Mouse (Mus musculus) stomach, embryonic 14.5 days (tissue): Measurements from ENCODE around the gene Entpd5. TPM values are rescaled to one million over a fixed set of nuclear protein-coding genes. Genes with fewer than 3 reads are reported as not detected.

Source experiments
- ATAC-seq: fragments of 200-750 bp; cut with Nextera tagmentation; 2 replicates; pipeline ENCODE4 v1.8.0; 2017; ENCODE audit warnings: low read depth, moderate TSS enrichment; ENCODE audit not compliant: insufficient number of reproducible peaks, insufficient read depth, low FRiP score
- H3K27ac ChIP-seq: fragments of 300-500 bp; sonication (generic); 2 replicates; pipeline ENCODE4 v1.5.1; 2014; ENCODE audit warnings: mild to moderate bottlenecking, low read length, moderate library complexity, mixed read lengths
- H3K27me3 ChIP-seq: fragments of 300-500 bp; sonication (generic); 2 replicates; pipeline ENCODE4 v1.6.1; 2014; ENCODE audit warnings: low read length, control low read depth, mixed read lengths; ENCODE audit not compliant: control insufficient read depth, insufficient read depth
- H3K36me3 ChIP-seq: fragments of 300-500 bp; sonication (generic); 2 replicates; pipeline ENCODE4 v1.6.1; 2014; ENCODE audit warnings: mild to moderate bottlenecking, control low read depth, low read length, moderate library complexity, mixed read lengths; ENCODE audit not compliant: control insufficient read depth, insufficient read depth
- H3K4me1 ChIP-seq: fragments of 300-500 bp; sonication (generic); 2 replicates; pipeline ENCODE4 v1.6.1; 2014; ENCODE audit warnings: low read length, control low read depth, mixed read lengths; ENCODE audit not compliant: control insufficient read depth, insufficient read depth
- H3K4me2 ChIP-seq: fragments of 300-500 bp; sonication (generic); replicated peaks from 2 replicates; pipeline ENCODE4 v1.6.1; 2014; ENCODE audit warnings: low read depth, low read length, control low read depth
- H3K4me3 ChIP-seq: fragments of 300-500 bp; sonication (generic); 2 replicates; pipeline ENCODE4 v1.5.1; 2014; ENCODE audit warnings: low read depth, low read length, control low read depth
- H3K9ac ChIP-seq: fragments of 300-500 bp; sonication (generic); replicated peaks from 2 replicates; pipeline ENCODE4 v1.6.1; 2014; ENCODE audit warnings: low read depth, mild to moderate bottlenecking, control low read depth, low read length, moderate library complexity, mixed read lengths
- H3K9me3 ChIP-seq: fragments of 300-500 bp; sonication (generic); 2 replicates; pipeline ENCODE4 v1.6.1; 2016; ENCODE audit warnings: low read depth, low read length, control low read depth; ENCODE audit not compliant: control insufficient read depth
- WGBS: fragments of 180-500 bp; shearing (Covaris S2); extraction: QIAGEN DNeasy Blood & Tissue Kit; methylation state at CpG from one replicate; pipeline ENCODE4 v1.1.7; 2014; 5-methylcytosine and 5-hydroxymethylcytosine counted together
- polyA plus RNA-seq: library from polyadenylated mRNA; unstranded; fragments of >200 nt; fragmentation: Nextera tagmentation; extraction: Ambion mirVana; gene quantifications from 2 replicates; pipeline ENCODE4 v1.2.1, GENCODE M21; 2014

Entpd5 gene
- polyA plus RNA-seq, 1 experiment from 2014 or later = 15.0 TPM

DNA sequence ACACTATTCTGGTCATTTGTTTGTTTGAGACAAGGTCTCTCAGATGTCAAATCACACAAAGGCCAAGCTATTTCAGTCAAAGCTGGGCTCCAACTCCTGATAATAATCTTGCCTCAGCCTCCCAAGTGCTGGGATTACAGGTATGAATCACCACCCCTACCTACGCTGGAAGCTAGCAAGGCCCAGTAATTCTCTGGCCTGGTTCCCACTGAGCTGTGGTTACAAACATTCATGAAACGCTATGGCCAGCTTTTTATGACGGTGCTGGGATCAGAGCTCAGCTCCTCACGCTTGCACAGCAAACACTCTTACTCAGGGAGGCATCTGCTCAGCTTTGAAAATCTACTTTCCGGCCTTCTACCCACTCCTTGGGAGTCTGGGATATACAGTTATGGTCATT, 15.0 kb downstream of the Entpd5 start:
- Histone ChIP-seq H3K9me3 (no peaks in the 10 kb centered on the region), H3K4me2 (no peak overlapping the region), H3K36me3 (no peaks in the 10 kb centered on the region), H3K27me3 (no peaks in the 10 kb centered on the region), H3K9ac (no peak overlapping the region), H3K4me3 (no peak overlapping the region), H3K27ac (no peak overlapping the region), H3K4me1 (no peaks in the 10 kb centered on the region)
- no peak for ATAC-seq
- WGBS = 85% methylated on average over 5 of the region's 5 CpGs

DNA sequence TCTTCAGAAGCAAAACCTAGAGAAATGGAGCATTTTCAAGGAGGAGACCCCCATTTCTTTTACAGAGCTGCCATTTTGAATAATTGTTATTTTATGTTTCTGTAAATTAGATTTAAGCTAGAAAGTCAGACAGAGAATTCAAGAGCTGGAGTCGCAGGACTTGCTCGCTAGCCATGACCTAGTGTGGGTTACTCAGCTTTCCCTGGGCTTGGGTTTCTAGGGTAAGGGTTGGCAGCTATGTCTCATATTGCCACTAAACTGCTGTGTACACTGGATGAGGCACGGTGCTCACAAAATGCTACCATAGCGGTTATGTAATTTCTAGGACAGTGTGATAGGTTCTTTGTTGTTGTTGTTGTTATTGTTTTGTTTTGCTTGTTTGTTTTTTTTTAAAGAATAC, 16.1 kb downstream of the Entpd5 start:
- Histone ChIP-seq H3K27ac (no peak overlapping the region), H3K9ac (no peak overlapping the region), H3K27me3 (no peaks in the 10 kb centered on the region), H3K4me1 (no peaks in the 10 kb centered on the region), H3K4me2 (no peak overlapping the region), H3K9me3 (no peaks in the 10 kb centered on the region), H3K36me3 (no peaks in the 10 kb centered on the region), H3K4me3 (no peak overlapping the region)
- 96% methylated on average over 4 of the region's 4 CpGs for WGBS
- no peak for ATAC-seq

GRCm38 (mm10) chr12:84390336-84390735, 18.5 kb downstream of the Entpd5 start:
- Histone ChIP-seq H3K4me3 (no peak overlapping the region), H3K9ac (no peak overlapping the region), H3K27ac (no peak overlapping the region), H3K36me3 (no peaks in the 10 kb centered on the region), H3K27me3 (no peaks in the 10 kb centered on the region), H3K4me1 (no peaks in the 10 kb centered on the region), H3K9me3 (no peaks in the 10 kb centered on the region), H3K4me2 (no peak overlapping the region)
- WGBS = 84% methylated on average over 6 of the region's 6 CpGs
- no peak for ATAC-seq

- H3K4me2 ChIP-seq = no peak overlapping the region
- H3K27me3 ChIP-seq = no peaks in the 10 kb centered on the region
- no peaks in the 10 kb centered on the region for H3K36me3 ChIP-seq
- H3K4me3 ChIP-seq = no peak overlapping the region
- no peaks in the 10 kb centered on the region for H3K4me1 ChIP-seq
- no peaks in the 10 kb centered on the region for H3K9me3 ChIP-seq
- H3K27ac ChIP-seq = no peak overlapping the region
- H3K9ac ChIP-seq = no peak overlapping the region
- WGBS = 68% methylated on average over 14 of the region's 14 CpGs
- ATAC-seq = no peak
Measured at GRCm38 (mm10) chr12:84388774-84389400, 19.9 kb downstream of the Entpd5 start.

- no peak for ATAC-seq
- Histone ChIP-seq H3K4me3 (no peak overlapping the region), H3K4me2 (no peak overlapping the region), H3K27me3 (no peaks in the 10 kb centered on the region), H3K9ac (no peak overlapping the region), H3K4me1 (no peaks in the 10 kb centered on the region), H3K36me3 (no peaks in the 10 kb centered on the region), H3K9me3 (no peaks in the 10 kb centered on the region), H3K27ac (no peak overlapping the region)
- 92% methylated on average over 8 of the region's 8 CpGs for WGBS
Measured at GRCm38 (mm10) chr12:84388097-84388496, 20.7 kb downstream of the Entpd5 start.

DNA sequence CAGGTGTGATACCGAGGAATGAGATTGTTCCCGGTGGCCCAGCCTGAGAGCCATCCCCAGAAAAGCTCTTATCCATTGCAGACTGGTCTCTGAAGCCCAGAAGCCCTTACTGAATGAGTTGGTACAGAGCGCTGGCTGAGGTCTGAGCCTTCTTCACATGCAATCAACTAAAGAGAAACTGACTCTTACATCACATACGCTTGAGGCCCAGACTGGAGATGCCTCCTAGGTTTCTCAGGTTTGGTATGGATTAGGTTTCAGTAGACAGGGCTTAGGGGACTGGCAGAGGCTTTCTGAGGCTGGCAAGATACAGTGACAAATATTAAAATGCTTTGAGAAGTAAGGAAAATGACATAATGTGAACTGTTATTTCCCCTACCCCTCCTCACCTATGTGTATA, 23.4 kb downstream of the Entpd5 start:
- H3K9me3 ChIP-seq = no peaks in the 10 kb centered on the region
- no peaks in the 10 kb centered on the region for H3K27me3 ChIP-seq
- peak overlapping the region; percentile 30; the same call in 1 of the 2 replicates for H3K27ac ChIP-seq
- no peak overlapping the region for H3K4me2 ChIP-seq
- H3K4me3 ChIP-seq = no peak overlapping the region
- H3K4me1 ChIP-seq = no peaks in the 10 kb centered on the region
- 89% methylated on average over 4 of the region's 4 CpGs for WGBS
- H3K36me3 ChIP-seq = no peaks in the 10 kb centered on the region
- H3K9ac ChIP-seq = no peak overlapping the region
- ATAC-seq = no peak

DNA sequence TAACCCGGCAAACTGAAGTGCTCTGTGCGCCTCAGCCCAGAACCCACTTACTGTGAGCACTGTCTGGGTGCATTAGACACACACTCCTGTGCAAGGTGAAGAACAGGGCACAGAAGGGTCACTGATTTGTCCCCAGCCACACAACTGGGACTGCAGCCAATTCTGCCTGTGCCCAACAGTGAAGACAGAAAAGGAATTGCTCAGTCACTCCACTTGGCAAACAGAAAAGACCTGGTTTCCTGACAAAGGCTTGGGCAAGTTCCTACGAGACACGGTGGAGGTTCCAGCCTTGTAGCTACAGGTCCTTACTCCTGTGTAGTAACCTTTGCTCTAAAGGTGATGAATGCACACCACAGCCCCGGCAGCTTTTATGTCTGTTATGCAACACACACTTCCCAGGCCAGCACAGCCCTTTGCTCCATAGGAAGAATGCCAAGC, 24.2 kb downstream of the Entpd5 start:
- Histone ChIP-seq H3K9ac (no peak overlapping the region), H3K27me3 (no peaks in the 10 kb centered on the region), H3K27ac (peak overlapping the region; percentile 33; the same call in 1 of the 2 replicates), H3K4me1 (no peaks in the 10 kb centered on the region), H3K4me3 (no peak overlapping the region), H3K36me3 (no peaks in the 10 kb centered on the region), H3K9me3 (no peaks in the 10 kb centered on the region), H3K4me2 (no peak overlapping the region)
- WGBS = 66% methylated on average over 5 of the region's 5 CpGs
- ATAC-seq = no peak

DNA sequence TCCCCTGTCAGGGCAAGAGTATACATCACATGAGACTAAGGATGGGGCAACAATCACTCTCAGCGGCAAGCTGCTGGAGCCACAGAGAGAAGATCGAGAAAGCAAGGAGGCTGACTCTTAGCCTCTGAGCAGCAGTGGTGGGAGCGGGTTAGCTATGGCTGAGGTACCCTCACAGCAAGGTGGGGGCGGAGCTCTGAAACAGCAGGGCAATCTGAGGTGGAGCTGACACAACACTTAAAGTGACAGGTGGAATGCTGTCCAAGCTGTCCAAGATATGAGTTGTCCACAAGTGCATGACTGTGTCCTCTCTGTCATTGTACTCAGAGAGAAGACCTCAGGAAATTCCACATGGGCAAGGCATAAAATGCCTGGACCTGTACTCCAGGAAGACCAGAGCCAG, 26.5 kb downstream of the Entpd5 start:
- no peak overlapping the region for H3K9ac ChIP-seq
- H3K4me1 ChIP-seq = no peaks in the 10 kb centered on the region
- no peak overlapping the region for H3K4me2 ChIP-seq
- ATAC-seq = no peak
- 83% methylated on average over 4 of the region's 4 CpGs for WGBS
- no peaks in the 10 kb centered on the region for H3K9me3 ChIP-seq
- no peak overlapping the region for H3K4me3 ChIP-seq
- H3K36me3 ChIP-seq = no peaks in the 10 kb centered on the region
- H3K27me3 ChIP-seq = no peaks in the 10 kb centered on the region
- H3K27ac ChIP-seq = no peak overlapping the region

GRCm38 (mm10) chr12:84373831-84374481, 34.9 kb downstream of the Entpd5 start:
- no peaks in the 10 kb centered on the region for H3K9me3 ChIP-seq

More at GRCm38 (mm10) chr12:84373831-84374481, 34.9 kb downstream of the Entpd5 start:
- no peak overlapping the region for H3K4me3 ChIP-seq
- no peak overlapping the region for H3K4me2 ChIP-seq
- no peaks in the 10 kb centered on the region for H3K4me1 ChIP-seq
- H3K27ac ChIP-seq = no peak overlapping the region
- ATAC-seq = no peak
- WGBS = 70% methylated on average over 6 of the region's 6 CpGs
- H3K36me3 ChIP-seq = peaks cover 42% of the 10 kb centered on the region
- no peaks in the 10 kb centered on the region for H3K27me3 ChIP-seq
- no peak overlapping the region for H3K9ac ChIP-seq
